Mouse (Mus musculus): ENCODE measurements around the gene Pidd1. TPM values are rescaled to one million over a fixed set of nuclear protein-coding genes. Genes with fewer than 3 reads are reported as not detected.

The Pidd1 gene
- total and polyA plus RNA-seq, 3 experiments: 0.37 to 2.0 (median 0.70) TPM

DNA sequence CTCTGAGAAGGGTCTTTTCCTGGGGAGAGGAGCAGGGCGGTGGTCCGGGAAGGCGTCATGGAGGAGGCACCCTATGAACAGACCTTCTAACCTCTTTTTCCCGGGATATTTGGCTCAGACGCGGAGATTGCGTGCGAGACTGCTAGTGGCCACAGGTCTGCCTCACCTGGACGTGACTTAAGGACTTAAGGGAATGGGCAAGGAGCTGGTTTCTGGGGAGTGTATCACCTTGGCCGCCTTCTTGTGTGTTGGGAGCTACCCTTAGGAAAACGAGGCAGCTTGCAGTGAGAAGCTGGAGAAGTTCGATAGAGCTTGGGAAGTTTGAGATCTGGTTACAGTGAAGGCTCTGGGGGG, 32.0 kb upstream of the Pidd1 start:
- TF ChIP-seq POLR2A (IDR thresholded peaks at IDR 0.05; ENCODE audit: insufficient read depth, low read depth, low read length) (no peak), CTCF (IDR thresholded peaks at IDR 0.05) (no peak), EP300 (IDR thresholded peaks at IDR 0.05; ENCODE audit: insufficient read depth, low read depth, low read length) (no peak)
- no peaks in the 10 kb centered on the region; the same call in 1 of the 2 replicates for H3K79me2 ChIP-seq (replicated peaks; ENCODE audit: control insufficient read depth, insufficient read depth, low read length)
- 1% methylated on average over 12 of the region's 12 CpGs for WGBS
- peak overlapping the region; percentile 91 for H3K27ac ChIP-seq
- H3K36me3 ChIP-seq (ENCODE audit: control insufficient read depth, insufficient read depth, low read length): no peaks in the 10 kb centered on the region
- intact Hi-C loops (cut with DNase I): no loop called here
- DNase-seq: no peak
- H3K9ac ChIP-seq (ENCODE audit: low read depth, low read length): peak overlapping the region; percentile 81
- H3K4me1 ChIP-seq (ENCODE audit: control insufficient read depth, insufficient read depth, low read length): peaks cover 18% of the 10 kb centered on the region
- peak overlapping the region; percentile 95 for H3K4me3 ChIP-seq
- no peaks in the 10 kb centered on the region for H3K27me3 ChIP-seq (ENCODE audit: control insufficient read depth, insufficient read depth, low read length)

DNA sequence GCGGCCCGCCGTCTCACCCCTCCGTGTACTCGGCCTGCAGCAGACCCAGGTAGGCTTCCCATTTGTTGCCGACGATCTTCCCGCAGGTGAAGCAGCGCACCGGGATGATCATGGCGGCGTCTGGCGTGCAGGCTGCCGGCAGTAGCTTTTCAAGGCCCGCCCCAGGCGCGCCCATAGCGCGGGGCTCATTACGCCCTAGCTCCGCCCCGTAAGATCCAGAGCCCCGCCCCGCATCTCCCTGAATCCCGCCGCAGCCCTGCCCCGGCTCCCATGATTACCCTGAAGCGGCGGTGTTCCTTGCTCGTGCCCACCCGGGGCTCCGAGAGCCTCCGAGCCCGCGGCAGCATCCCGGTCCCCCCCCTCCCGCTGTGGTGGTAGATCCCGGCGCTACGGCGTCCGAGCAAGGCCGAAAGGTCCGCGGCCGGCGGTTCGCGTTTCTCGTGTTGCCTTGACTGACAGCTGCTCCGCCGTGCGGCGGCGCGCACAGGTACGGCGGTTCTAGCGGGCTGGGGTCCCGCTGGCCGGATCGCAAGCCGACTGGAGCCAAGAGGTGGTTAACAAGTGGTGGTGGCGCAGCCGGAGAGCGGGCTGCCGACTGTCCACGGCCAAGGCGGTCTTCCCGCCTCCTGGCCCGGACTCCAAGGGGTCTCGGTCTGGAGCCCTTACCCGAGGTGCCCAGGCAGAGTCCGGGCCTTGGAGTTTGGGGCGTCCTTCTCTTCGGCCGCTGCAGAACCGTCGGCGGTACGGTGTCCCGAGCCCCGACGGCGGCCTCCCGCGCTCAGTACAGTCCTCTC, 31.4 kb upstream of the Pidd1 start, which contains the start of the genes Polr2l and Tspan4:
Gene Polr2l, minus strand, starts transcription at position 122 of the 794 bp plus-strand sequence.
Gene Tspan4, plus strand, starts transcription at position 230 of the 794 bp plus-strand sequence.
- Histone ChIP-seq H3K4me1 (ENCODE audit: control insufficient read depth, insufficient read depth, low read length) (peaks cover 16% of the 10 kb centered on the region), H3K27me3 (ENCODE audit: control insufficient read depth, insufficient read depth, low read length) (no peaks in the 10 kb centered on the region), H3K36me3 (ENCODE audit: control insufficient read depth, insufficient read depth, low read length) (no peaks in the 10 kb centered on the region), H3K27ac (peak within 1 kb of the TSS; percentile 91), H3K9ac (ENCODE audit: low read depth, low read length) (peak within 1 kb of the TSS; percentile 81), H3K79me2 (replicated peaks; ENCODE audit: control insufficient read depth, insufficient read depth, low read length) (no peaks in the 10 kb centered on the region; the same call in 1 of the 2 replicates), H3K4me3 (peak within 1 kb of the TSS; percentile 95)
- WGBS: under 1% methylated on average over 87 of the region's 87 CpGs
- intact Hi-C loops (cut with DNase I): no loop called here
- TF ChIP-seq CTCF (IDR thresholded peaks at IDR 0.05): peak; percentile 19; the same call in 1 of the 2 replicates
- no peak for TF ChIP-seq EP300 (IDR thresholded peaks at IDR 0.05; ENCODE audit: insufficient read depth, low read depth, low read length)
- peak; percentile 85 for TF ChIP-seq POLR2A (IDR thresholded peaks at IDR 0.05; ENCODE audit: insufficient read depth, low read depth, low read length)
- peak; percentile 89 to 91 for DNase-seq

DNA sequence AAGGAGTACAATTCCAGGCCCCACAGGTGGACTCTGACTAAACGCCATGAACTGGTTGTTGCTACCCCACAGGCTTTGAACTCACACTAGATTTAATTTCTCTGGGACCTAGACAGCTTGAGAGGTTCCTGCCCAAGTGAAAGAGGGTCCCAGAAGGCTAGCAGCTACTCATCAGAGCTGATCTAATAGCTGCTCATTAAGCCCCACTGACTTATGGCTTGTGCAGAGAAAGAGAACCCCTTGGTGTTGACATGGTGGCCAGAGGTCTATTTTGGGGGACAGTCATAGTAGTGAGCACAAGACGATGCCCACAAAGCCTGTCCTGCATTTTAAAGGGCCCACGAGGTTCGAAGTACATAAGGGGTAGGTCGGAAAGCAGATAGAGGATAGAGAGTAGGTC, 30.3 kb upstream of the Pidd1 start:
- intact Hi-C loops (cut with DNase I): no loop called here
- Histone ChIP-seq H3K9ac (ENCODE audit: low read depth, low read length) (peak overlapping the region; percentile 81), H3K4me3 (peak overlapping the region; percentile 95), H3K27ac (peak overlapping the region; percentile 91; the same call in 1 of the 2 replicates), H3K27me3 (ENCODE audit: control insufficient read depth, insufficient read depth, low read length) (no peaks in the 10 kb centered on the region), H3K36me3 (ENCODE audit: control insufficient read depth, insufficient read depth, low read length) (no peaks in the 10 kb centered on the region), H3K4me1 (ENCODE audit: control insufficient read depth, insufficient read depth, low read length) (peaks cover 19% of the 10 kb centered on the region), H3K79me2 (replicated peaks; ENCODE audit: control insufficient read depth, insufficient read depth, low read length) (no peaks in the 10 kb centered on the region; the same call in 1 of the 2 replicates)
- 3% methylated on average over 5 of the region's 5 CpGs for WGBS
- TF ChIP-seq CTCF (IDR thresholded peaks at IDR 0.05) (no peak), EP300 (IDR thresholded peaks at IDR 0.05; ENCODE audit: insufficient read depth, low read depth, low read length) (no peak)
- no peak for DNase-seq

DNA sequence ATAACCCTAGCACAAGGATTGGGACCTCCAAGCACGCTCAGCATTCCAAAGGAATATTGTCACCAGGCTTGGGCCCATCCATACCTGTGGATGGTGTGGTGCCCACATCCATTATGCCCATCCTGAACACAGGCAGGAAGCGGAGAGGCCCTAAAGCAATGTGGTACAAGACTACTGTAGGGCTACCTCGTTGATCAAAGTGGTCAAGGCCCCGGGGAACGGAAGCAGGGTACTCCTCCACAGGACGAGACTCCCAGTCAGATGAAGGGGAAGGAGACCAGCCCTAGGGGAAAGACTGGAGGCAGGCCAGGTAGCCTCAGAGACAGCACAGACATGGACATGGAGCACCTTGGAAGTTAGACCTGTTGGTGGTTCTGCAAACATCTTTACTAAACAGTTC, 28.9 kb upstream of the Pidd1 start:
- intact Hi-C loops (cut with DNase I): no loop called here
- TF ChIP-seq POLR2A (IDR thresholded peaks at IDR 0.05; ENCODE audit: insufficient read depth, low read depth, low read length): 0 out of 2 replicates have a peak, but pooled peaks have one; percentile 21
- no peak for TF ChIP-seq EP300 (IDR thresholded peaks at IDR 0.05; ENCODE audit: insufficient read depth, low read depth, low read length)
- DNase-seq: no peak
- no peak overlapping the region for H3K9ac ChIP-seq (ENCODE audit: low read depth, low read length)
- H3K4me1 ChIP-seq (ENCODE audit: control insufficient read depth, insufficient read depth, low read length): peaks cover 22% of the 10 kb centered on the region
- H3K36me3 ChIP-seq (ENCODE audit: control insufficient read depth, insufficient read depth, low read length): no peaks in the 10 kb centered on the region
- no peak overlapping the region for H3K4me3 ChIP-seq
- 64% methylated on average over 6 of the region's 6 CpGs for WGBS
- no peaks in the 10 kb centered on the region for H3K27me3 ChIP-seq (ENCODE audit: control insufficient read depth, insufficient read depth, low read length)
- no peak overlapping the region for H3K27ac ChIP-seq
- H3K79me2 ChIP-seq (replicated peaks; ENCODE audit: control insufficient read depth, insufficient read depth, low read length): no peaks in the 10 kb centered on the region; the same call in 1 of the 2 replicates

DNA sequence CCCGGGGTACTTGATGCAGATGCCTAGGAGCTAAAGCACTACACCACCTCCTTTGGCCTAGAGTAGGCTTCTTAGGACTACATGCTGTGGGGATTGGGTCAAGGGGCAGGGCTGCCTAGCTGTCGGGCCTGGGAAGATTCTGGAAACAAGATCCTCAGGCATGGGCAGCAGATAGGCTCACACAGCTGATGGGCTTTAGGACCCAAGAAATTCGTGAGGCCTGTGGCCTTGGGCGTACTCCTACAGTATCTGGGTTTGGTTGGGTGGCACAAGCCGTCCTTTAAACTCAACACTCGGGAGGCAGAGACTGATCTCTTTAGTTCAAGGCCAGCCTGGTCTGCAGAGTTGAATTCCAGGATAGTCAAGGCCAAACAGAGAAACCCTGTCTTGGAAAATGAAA, 28.4 kb upstream of the Pidd1 start:
- peaks cover 18% of the 10 kb centered on the region for H3K4me1 ChIP-seq (ENCODE audit: control insufficient read depth, insufficient read depth, low read length)
- no peak for DNase-seq
- H3K79me2 ChIP-seq (replicated peaks; ENCODE audit: control insufficient read depth, insufficient read depth, low read length): no peaks in the 10 kb centered on the region; the same call in 1 of the 2 replicates
- no peaks in the 10 kb centered on the region for H3K27me3 ChIP-seq (ENCODE audit: control insufficient read depth, insufficient read depth, low read length)
- H3K9ac ChIP-seq (ENCODE audit: low read depth, low read length): no peak overlapping the region
- no peak overlapping the region for H3K4me3 ChIP-seq
- TF ChIP-seq CTCF (IDR thresholded peaks at IDR 0.05) (no peak), EP300 (IDR thresholded peaks at IDR 0.05; ENCODE audit: insufficient read depth, low read depth, low read length) (no peak), POLR2A (IDR thresholded peaks at IDR 0.05; ENCODE audit: insufficient read depth, low read depth, low read length) (no peak)
- no peaks in the 10 kb centered on the region for H3K36me3 ChIP-seq (ENCODE audit: control insufficient read depth, insufficient read depth, low read length)
- intact Hi-C loops (cut with DNase I): no loop called here
- H3K27ac ChIP-seq: no peak overlapping the region
- WGBS: 70% methylated on average over 6 of the region's 6 CpGs

DNA sequence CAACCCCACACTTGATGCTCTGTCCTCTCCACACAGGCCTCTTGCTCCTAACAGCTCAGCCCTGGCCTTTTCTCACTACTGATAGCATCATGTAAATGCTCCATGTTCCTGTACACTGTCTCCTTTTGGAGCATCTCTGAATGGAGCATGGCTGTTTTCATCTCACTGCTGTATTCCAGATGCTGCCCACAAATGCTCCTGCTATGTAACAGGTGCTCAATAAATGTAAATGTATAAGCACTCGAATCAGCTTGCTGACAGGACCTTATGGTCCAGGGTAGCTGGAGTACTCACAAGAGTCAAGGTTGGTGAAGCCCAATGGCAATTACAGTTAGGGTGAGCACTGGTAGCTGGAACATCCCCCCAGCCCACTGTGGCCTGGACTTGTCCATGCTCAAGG, 27.4 kb upstream of the Pidd1 start:
- Histone ChIP-seq H3K36me3 (ENCODE audit: control insufficient read depth, insufficient read depth, low read length) (no peaks in the 10 kb centered on the region; the same call in 1 of the 2 replicates), H3K79me2 (replicated peaks; ENCODE audit: control insufficient read depth, insufficient read depth, low read length) (no peaks in the 10 kb centered on the region; the same call in 1 of the 2 replicates), H3K27ac (no peak overlapping the region), H3K9ac (ENCODE audit: low read depth, low read length) (no peak overlapping the region), H3K4me3 (no peak overlapping the region), H3K27me3 (ENCODE audit: control insufficient read depth, insufficient read depth, low read length) (no peaks in the 10 kb centered on the region), H3K4me1 (ENCODE audit: control insufficient read depth, insufficient read depth, low read length) (peaks cover 21% of the 10 kb centered on the region)
- intact Hi-C loops (cut with DNase I): no loop called here
- no peak for TF ChIP-seq EP300 (IDR thresholded peaks at IDR 0.05; ENCODE audit: insufficient read depth, low read depth, low read length)
- TF ChIP-seq CTCF (IDR thresholded peaks at IDR 0.05): no peak
- 0 out of 2 replicates have a peak, but pooled peaks have one; percentile 35 for TF ChIP-seq POLR2A (IDR thresholded peaks at IDR 0.05; ENCODE audit: insufficient read depth, low read depth, low read length)
- WGBS: 90% methylated on average over 1 of the region's 1 CpGs
- no peak for DNase-seq

Data from heart, adult 2 months (tissue).